Mouse (Mus musculus) CD4-positive, CD25-positive, alpha-beta regulatory T cell, adult 2 months (primary cell): Measurements from ENCODE around the gene Rad9a.
A peak's percentile ranks its signal among the peaks of the same experiment; 100 is the strongest.

Source experiments
- DNase-seq: peaks from one replicate; pipeline ENCODE4 v3.0.0-alpha.2; 2012; ENCODE audit warnings: low read depth, low spot score

Rad9a gene

GRCm38 (mm10) chr19:4194021-4194724, 7.3 kb downstream of the Rad9a start:
- no peak for DNase-seq

- no peak for DNase-seq
Observed at GRCm38 (mm10) chr19:4193129-4193528, 8.3 kb downstream of the Rad9a start.

DNA sequence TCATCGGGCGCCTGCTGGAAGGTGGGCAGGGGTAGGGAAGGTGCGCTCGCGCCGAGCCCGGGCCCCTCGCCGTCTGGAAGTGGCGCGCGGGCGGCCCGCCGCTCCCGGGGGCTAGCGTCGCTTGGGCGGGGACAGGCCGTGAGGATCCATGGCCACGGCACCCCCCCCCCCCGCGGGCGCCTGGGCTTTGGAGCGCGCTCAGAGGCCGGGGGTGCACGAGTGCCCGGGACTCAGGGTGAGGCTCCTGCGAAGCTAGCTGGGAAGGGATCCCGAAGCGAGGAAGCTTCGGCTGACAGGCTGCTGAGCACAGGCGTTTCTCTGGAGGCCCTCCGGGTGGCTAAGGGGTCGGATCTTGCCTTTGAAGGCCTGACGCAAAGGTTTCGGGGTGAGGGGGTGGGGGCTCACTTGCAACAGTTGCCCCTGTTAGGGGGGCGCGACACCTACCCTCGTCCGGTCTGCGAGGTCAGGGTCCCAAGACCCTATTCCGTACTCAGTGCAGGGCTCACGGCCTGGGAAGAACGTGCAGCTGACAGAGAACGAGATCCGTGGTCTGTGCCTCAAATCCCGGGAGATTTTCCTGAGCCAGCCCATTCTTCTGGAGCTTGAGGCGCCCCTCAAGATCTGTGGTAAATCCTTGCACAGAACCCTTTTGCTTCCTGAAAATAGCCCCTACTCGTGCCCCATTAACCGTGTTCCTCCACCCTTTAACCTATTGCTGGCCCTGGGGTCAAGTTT, 9.0 kb downstream of the Rad9a start:
- no peak for DNase-seq

DNA sequence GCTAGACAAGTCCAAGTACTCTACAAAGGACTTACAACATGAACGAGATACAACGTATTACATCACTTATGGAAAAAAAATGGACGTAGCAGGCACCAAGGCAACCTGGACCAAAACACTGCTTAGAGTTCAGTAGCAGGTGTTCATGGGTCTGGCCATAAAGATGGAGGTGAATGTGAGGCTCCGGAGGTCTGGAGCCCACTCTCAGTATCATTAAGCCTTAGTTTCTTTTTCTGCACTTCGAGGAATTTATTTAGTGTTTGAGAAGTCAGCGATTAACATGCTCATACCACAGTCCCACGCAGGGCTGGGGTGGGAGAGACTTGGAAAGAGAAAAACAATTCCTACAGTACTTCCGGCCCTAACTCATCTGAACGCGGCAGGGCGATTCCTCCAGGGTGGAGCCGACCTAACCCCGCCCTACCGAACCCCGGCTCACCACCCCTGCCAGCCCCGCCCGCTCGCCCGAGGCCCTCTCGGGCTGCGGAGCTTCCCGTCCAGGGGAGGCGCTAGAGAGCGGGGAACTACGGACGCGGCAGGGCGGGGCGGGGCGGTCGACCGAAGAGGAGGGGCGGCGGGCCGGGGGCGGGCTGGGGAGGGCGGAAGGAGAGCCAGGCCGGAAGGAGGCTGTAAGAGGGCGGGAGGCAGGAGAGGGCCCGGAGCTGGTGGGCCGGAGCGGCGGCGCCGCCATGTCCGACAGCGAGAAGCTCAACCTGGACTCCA, 9.8 kb downstream of the Rad9a start, which contains the start of gene Ppp1ca:
Ppp1ca (plus strand) TSS at position 538 of the 723 bp plus-strand sequence.
- DNase-seq = peak; percentile 99

GRCm38 (mm10) chr19:4190831-4191334, 10.6 kb downstream of the Rad9a start, which contains the start of gene Tbc1d10c:
TSS of gene Tbc1d10c (minus strand) at chr19:4191284.
- peak; percentile 88 for DNase-seq

DNA sequence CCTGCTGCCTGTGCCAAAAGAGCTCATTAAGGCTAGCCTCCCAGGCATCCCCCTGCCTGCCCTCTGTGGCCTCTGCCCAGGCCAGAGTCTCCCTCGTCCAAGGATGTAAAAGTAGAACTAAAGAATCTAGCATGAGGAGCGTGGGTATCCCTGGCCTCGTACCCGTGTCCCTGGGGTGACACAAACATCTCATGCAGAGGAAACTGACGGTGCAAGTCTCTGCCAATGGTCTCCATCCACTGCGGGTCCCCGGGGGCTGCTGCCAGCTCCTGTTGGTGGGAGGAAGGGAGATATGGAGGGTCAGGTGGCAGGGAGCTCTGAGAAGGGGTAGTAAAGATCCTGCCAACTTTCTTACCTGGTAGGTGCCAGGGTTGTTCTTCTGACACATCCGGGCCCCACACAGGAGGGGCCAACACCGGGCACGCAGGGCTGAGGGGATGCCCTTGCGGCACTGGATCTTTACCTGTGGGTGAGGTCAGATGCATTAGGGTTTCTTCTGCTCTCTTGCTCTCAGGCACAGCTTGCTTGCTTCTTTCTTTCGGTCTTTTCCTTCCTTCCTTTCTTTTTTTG, 12.3 kb downstream of the Rad9a start:
- peak; percentile 61 for DNase-seq

GRCm38 (mm10) chr19:4187303-4187702, 14.2 kb downstream of the Rad9a start:
- no peak for DNase-seq

GRCm38 (mm10) chr19:4184976-4185975, 16.2 kb downstream of the Rad9a start:
- DNase-seq = peak; percentile 88

DNA sequence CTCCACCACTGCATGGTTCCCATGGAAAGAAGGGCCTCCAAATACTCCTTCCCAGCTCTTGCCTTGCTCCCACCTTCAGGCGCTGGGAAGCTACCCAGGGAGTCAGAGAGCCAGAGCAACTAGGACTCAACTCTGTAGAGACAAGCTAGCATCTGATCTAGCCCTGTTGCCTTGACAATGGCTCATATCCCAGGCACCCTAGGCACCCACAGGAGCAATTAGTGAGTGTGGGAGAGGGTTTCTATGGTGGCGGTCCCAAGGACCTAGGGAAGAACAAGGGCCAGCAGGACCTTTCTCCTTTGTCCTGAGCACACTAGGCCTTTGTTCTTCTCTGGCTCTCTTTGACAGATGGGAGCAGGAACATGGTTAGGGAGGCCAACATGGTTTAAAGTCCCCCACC, 17.8 kb downstream of the Rad9a start:
- no peak for DNase-seq

DNA sequence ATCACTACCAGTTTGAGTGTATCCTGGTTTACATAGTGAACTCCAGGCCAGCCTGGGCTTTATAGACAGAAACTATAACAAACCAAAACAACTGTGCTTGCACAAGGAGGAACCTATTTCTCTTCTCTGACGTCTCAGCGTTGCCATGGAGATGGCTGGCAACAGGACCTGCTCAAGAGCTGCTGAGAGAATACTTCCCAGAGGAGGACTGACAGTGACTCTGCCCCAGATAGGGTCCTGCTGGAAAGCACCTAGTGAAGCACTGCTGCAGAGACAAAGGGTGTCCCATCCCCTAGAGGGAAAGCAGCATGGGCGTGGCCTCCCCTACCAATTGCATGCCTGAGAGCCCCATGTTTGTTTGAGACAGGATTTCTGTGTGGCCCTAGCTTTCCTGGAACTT, 19.6 kb downstream of the Rad9a start:
- DNase-seq = peak; percentile 84

DNA sequence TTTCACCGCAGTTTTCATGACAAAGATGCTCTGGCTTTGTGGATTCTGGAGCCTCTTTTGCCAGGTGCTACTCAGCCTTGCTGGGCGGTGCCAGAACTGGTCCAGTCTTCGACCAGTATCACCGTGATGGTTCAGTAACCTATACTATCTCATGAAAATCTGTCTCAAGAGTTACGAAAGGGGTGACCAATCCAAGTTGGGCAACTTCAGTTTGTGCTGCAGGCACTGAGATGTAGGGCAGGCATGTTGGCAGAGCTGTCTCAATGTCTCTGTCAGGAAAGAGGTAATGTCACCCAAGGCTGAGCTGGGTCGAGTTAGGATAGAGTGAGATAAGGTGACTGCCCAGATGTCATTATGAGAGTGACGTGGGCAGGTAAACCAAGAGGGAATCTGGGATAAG, 21.1 kb downstream of the Rad9a start:
- no peak for DNase-seq

- DNase-seq = no peak
Observed at GRCm38 (mm10) chr19:4175368-4175947, 26.0 kb downstream of the Rad9a start, which contains the start of gene Carns1. TSS of gene Carns1 (minus strand) at chr19:4175479.

- no peak for DNase-seq
Observed at GRCm38 (mm10) chr19:4172925-4173324, 28.5 kb downstream of the Rad9a start.

GRCm38 (mm10) chr19:4171393-4172290, 29.8 kb downstream of the Rad9a start:
- no peak for DNase-seq

GRCm38 (mm10) chr19:4170723-4171392, 30.6 kb downstream of the Rad9a start:
- DNase-seq = no peak

- DNase-seq = no peak
Observed at GRCm38 (mm10) chr19:4169810-4170209, 31.7 kb downstream of the Rad9a start.

DNA sequence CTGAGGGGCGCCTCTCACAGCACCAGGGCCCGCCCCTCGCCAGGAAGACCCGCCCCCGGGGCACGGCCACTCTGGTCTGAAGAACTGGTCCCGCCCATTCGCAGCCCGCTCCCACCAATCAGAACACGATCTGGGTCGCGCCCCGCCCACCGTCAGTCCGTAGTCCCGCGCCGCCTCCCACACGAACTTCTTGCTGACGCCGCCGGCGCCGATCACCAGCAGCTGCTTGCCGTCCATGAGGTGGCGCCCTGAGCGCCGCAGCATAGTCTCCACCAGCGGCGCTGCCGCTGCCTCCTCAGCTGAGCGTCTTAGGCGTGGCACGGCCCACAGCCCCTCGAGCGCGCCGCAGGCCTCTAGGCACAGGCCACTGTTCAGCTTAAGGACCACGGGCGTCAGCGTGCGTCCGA, 32.1 kb downstream of the Rad9a start:
- peak; percentile 99 for DNase-seq

GRCm38 (mm10) chr19:4166678-4167476, 34.6 kb downstream of the Rad9a start:
- no peak for DNase-seq
